Mouse (Mus musculus) midbrain, embryonic 16.5 days (tissue): ENCODE measurements around the gene Cacna1b. TPM values are rescaled to one million over a fixed set of nuclear protein-coding genes. Genes with fewer than 3 reads are reported as not detected.

Experiments used
- ATAC-seq: fragments of 200-750 bp; cut with Nextera tagmentation; 2 replicates; pipeline ENCODE4 v1.8.0; 2017; ENCODE audit warnings: moderate TSS enrichment
- H3K27ac ChIP-seq: fragments of 300-500 bp; sonication (generic); 2 replicates; pipeline ENCODE4 v1.5.1; 2014; ENCODE audit warnings: mild to moderate bottlenecking, low read length, mixed read lengths
- H3K27me3 ChIP-seq: fragments of 300-500 bp; sonication (generic); 2 replicates; pipeline ENCODE4 v1.6.1; 2014; ENCODE audit warnings: low read depth, low read length, mixed read lengths; ENCODE audit not compliant: control insufficient read depth, insufficient read depth
- H3K36me3 ChIP-seq: fragments of 300-500 bp; sonication (generic); 2 replicates; pipeline ENCODE4 v1.6.1; 2014; ENCODE audit warnings: mild to moderate bottlenecking, low read length, moderate library complexity, mixed read lengths; ENCODE audit not compliant: control insufficient read depth, insufficient read depth
- H3K4me1 ChIP-seq: fragments of 300-500 bp; sonication (generic); 2 replicates; pipeline ENCODE4 v1.6.1; 2014; ENCODE audit warnings: mild to moderate bottlenecking, low read length, mixed read lengths; ENCODE audit not compliant: control insufficient read depth, insufficient read depth
- H3K4me2 ChIP-seq: fragments of 300-500 bp; sonication (generic); 2 replicates; pipeline ENCODE4 v1.6.1; 2014; ENCODE audit warnings: mild to moderate bottlenecking, low read length, mixed read lengths
- H3K4me3 ChIP-seq: fragments of 300-500 bp; sonication (generic); 2 replicates; pipeline ENCODE4 v1.5.1; 2014; ENCODE audit warnings: low read depth, mild to moderate bottlenecking, low read length, moderate library complexity, mixed read lengths
- H3K9ac ChIP-seq: fragments of 300-500 bp; sonication (generic); 2 replicates; pipeline ENCODE4 v1.6.1; 2014; ENCODE audit warnings: low read depth, low read length, mixed read lengths
- H3K9me3 ChIP-seq: fragments of 300-500 bp; sonication (generic); replicated peaks from 2 replicates; pipeline ENCODE4 v1.6.1; 2014; ENCODE audit warnings: mild to moderate bottlenecking, low read length, mixed read lengths; ENCODE audit not compliant: control insufficient read depth, poor library complexity, severe bottlenecking
- WGBS: fragments of 180-500 bp; shearing (Covaris S2); extraction: QIAGEN DNeasy Blood & Tissue Kit; methylation state at CpG from one replicate; pipeline ENCODE4 v1.1.7; 2014; 5-methylcytosine and 5-hydroxymethylcytosine counted together
- polyA plus RNA-seq: library from polyadenylated mRNA; unstranded; fragments of >200 nt; fragmentation: Nextera tagmentation; extraction: Ambion mirVana; gene quantifications from 2 replicates; pipeline ENCODE4 v1.2.1, GENCODE M21; 2015

Gene Cacna1b
- polyA plus RNA-seq, 1 experiment from 2014 or later, result 15.1 TPM

DNA sequence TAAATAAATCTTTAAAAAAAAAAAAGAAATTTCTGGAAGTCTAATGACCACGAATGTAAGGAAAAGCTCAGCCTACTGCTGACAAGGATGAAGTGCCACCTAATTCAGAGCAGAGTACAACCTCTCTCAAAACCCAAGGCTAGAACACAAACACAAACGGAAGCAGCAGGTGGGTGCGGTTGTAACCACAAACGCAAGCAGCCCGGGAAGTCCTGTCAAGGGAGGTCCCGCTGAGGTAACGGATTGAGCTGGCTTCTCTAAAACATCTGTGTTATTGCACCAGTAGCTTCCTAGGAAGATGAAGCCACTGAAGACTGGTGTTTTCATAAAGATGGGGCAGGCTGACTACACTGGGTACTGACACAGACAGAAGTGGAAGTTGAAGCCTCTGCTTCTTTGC lies 15.1 kb downstream of the Cacna1b start:
- H3K27me3 ChIP-seq, result no peaks in the 10 kb centered on the region
- no peak overlapping the region for H3K9ac ChIP-seq
- H3K9me3 ChIP-seq, result no peaks in the 10 kb centered on the region
- ATAC-seq, result no peak
- H3K27ac ChIP-seq, result no peak overlapping the region
- H3K4me1 ChIP-seq, result no peaks in the 10 kb centered on the region; the same call in 1 of the 2 replicates
- no peak overlapping the region for H3K4me3 ChIP-seq
- no peak overlapping the region for H3K4me2 ChIP-seq
- WGBS, result 87% methylated on average over 7 of the region's 7 CpGs
- H3K36me3 ChIP-seq, result peaks cover 8% of the 10 kb centered on the region

DNA sequence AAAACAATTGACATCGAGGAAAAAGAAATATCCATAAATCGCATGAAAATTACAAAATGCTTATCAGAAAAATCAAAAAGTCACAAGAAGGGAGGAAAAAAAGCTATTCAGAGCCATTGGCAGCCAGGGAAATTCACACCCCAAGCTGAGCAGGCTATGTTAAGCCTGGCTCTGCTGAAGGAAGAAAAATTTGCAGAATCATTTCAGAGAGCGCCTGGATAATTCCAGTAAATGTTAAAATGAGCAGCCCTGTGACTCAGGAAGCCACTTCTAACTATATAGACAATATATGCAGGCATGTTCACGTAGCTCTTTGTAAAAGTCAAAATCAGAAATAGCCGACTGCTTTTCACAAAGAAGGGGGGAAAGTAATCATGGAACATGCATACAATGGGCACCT lies 23.3 kb downstream of the Cacna1b start:
- Histone ChIP-seq H3K27me3 (no peaks in the 10 kb centered on the region), H3K27ac (no peak overlapping the region), H3K9ac (no peak overlapping the region), H3K4me1 (no peaks in the 10 kb centered on the region; the same call in 1 of the 2 replicates), H3K4me3 (no peak overlapping the region), H3K36me3 (no peaks in the 10 kb centered on the region; the same call in 1 of the 2 replicates), H3K9me3 (no peaks in the 10 kb centered on the region), H3K4me2 (no peak overlapping the region)
- 85% methylated on average over 5 of the region's 5 CpGs for WGBS
- no peak for ATAC-seq

DNA sequence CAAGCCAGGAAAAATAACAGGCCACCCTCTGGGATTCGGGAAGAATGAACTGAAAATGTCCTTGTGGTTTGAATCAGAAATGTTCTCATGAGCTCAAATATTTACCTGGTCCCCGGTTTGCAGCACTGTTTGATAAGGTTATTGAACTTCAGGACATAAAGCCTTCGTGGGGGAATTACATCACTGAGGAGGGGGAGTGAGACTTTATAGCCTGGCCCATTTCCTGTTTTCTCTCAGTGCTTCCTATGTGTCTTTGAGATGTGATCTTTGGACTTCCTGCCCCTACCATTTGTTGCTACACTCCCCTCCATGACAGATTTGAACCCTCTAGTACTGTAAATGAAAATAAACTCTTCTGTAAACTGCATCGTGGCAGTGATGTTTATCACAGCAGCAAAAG lies 29.8 kb downstream of the Cacna1b start:
- H3K9ac ChIP-seq, result no peak overlapping the region
- no peak overlapping the region for H3K4me3 ChIP-seq
- ATAC-seq, result no peak
- no peaks in the 10 kb centered on the region for H3K27me3 ChIP-seq
- H3K4me2 ChIP-seq, result no peak overlapping the region
- no peaks in the 10 kb centered on the region for H3K4me1 ChIP-seq
- H3K36me3 ChIP-seq, result peaks cover 29% of the 10 kb centered on the region
- 84% methylated on average over 4 of the region's 4 CpGs for WGBS
- H3K27ac ChIP-seq, result no peak overlapping the region
- H3K9me3 ChIP-seq, result no peaks in the 10 kb centered on the region

DNA sequence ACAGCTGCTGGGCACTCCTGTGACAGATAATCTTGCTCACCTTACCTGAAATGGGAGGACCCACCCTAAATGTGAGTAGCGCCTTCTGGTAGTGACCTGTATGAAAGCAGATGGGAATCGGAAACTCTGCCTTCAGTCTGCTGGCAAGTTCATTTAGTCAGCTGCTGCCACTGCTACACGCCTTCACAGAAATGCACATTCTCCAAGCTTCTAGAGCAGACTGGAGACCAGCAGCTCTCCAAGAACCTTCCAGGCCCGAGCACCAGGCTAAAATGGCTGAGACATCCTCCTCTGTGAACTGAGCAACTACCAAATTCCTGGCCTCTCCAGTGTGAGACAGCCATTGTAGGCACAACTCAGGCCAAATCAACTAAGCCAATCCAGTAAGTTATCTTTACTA lies 37.1 kb downstream of the Cacna1b start:
- Histone ChIP-seq H3K4me1 (no peaks in the 10 kb centered on the region), H3K36me3 (peaks cover 27% of the 10 kb centered on the region), H3K27me3 (no peaks in the 10 kb centered on the region), H3K27ac (no peak overlapping the region), H3K4me2 (no peak overlapping the region), H3K9me3 (no peaks in the 10 kb centered on the region), H3K9ac (no peak overlapping the region), H3K4me3 (no peak overlapping the region)
- 90% methylated on average over 4 of the region's 4 CpGs for WGBS
- no peak for ATAC-seq

DNA sequence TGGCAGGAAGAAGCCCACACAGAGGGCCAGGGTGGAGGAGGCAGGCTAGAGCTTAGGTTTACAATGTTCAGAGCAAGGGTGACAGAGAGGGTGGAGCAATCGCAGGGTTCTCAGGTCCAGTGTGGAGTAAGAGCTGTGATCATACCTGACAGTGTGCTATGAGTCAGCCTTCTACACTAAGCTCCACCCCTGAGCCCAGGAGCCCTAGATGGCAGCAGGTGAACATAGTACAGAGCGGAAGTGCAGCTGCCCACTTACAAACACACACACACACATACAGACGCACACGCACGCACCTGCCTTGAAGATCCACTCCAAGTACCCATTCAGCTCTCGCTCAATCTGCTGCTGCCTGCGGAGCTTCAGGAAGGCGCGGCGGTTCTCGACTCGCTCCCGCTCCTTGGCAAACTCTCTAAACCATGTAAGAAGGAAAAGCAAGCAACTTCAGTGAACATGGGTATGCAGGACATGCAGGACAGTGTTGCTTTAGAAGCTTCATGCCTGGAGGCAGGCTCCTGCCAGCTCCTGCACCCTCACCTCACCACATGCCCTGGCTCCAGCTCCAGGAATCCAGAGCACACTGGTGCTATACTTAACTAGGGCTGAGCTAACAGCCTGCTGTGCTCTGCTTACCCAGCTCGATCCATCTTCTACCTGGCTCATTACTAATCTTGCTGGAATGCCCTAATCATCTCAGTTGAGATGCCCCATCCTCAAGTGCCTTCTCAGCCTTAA lies 43.1 kb downstream of the Cacna1b start:
- Histone ChIP-seq H3K27ac (no peak overlapping the region), H3K4me2 (no peak overlapping the region), H3K9me3 (no peaks in the 10 kb centered on the region), H3K9ac (no peak overlapping the region), H3K27me3 (no peaks in the 10 kb centered on the region), H3K36me3 (peaks cover 45% of the 10 kb centered on the region), H3K4me1 (no peaks in the 10 kb centered on the region), H3K4me3 (no peak overlapping the region)
- no peak for ATAC-seq
- WGBS, result 94% methylated on average over 14 of the region's 14 CpGs

DNA sequence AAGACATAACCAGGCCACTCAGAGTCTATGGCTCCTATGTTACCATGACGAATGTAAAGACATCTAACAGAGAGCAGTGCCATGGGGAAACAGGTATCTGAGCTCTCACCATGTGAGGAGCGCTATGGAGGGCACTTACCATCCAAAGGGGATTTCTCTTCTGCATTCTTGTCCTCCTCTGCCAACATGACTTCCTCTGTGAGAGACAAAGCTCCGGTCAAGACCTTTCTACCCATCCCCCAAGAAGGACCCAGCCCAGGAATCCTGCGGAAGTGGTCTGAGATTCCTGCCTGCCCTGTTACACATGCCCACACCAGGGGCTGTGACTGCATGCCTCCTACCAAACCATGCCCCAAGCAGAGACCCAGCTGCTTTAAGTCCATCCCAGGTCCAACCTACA lies 44.0 kb downstream of the Cacna1b start:
- Histone ChIP-seq H3K27me3 (no peaks in the 10 kb centered on the region), H3K27ac (no peak overlapping the region), H3K4me1 (no peaks in the 10 kb centered on the region), H3K9me3 (no peaks in the 10 kb centered on the region), H3K4me3 (no peak overlapping the region), H3K4me2 (no peak overlapping the region), H3K9ac (no peak overlapping the region), H3K36me3 (peaks cover 46% of the 10 kb centered on the region)
- WGBS, result 88% methylated on average over 4 of the region's 4 CpGs
- ATAC-seq, result no peak

DNA sequence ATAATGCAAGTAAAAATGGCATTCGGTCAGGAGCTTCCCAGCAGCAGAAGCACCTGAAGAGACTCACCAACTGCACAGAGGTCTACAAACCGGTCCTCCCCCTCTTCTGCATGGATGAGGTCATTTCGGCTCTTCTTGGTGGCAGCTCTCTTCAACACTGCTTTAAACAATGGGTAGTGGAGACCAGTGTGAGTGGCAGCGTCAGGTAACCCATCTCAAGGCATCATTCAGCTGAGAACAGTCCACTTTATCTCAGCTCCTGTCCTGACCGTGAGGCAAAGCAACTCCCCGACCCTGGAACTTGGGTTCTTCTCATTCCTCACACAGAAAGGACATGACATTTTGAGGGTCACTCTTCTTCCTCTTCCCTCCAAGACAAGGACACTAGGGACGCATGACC lies 45.0 kb downstream of the Cacna1b start:
- H3K4me1 ChIP-seq, result no peaks in the 10 kb centered on the region
- no peaks in the 10 kb centered on the region for H3K27me3 ChIP-seq
- H3K4me2 ChIP-seq, result no peak overlapping the region
- no peak overlapping the region for H3K4me3 ChIP-seq
- H3K36me3 ChIP-seq, result peaks cover 50% of the 10 kb centered on the region
- H3K9ac ChIP-seq, result no peak overlapping the region
- ATAC-seq, result no peak
- 90% methylated on average over 7 of the region's 7 CpGs for whole genome bisulfite sequencing
- H3K27ac ChIP-seq, result no peak overlapping the region
- H3K9me3 ChIP-seq, result no peaks in the 10 kb centered on the region

DNA sequence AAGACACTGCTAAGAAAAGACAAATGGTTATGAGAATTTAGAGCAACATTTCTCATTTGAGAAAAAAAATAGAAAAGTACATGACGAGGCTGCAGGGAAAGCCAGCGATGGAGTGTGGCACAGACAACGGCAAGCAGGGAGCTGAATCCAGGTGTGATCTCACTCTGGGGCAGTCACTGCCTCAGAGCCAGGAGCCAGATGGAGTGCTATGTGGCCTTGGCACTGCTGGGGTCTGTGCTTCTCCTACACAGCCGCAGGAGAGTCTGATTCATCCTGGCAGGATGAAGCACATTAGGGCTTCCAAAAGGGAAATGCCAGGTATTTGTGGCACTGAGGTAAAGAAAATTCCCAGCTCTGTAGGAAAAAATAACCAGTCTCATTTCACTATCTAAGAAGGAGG lies 45.5 kb downstream of the Cacna1b start:
- 91% methylated on average over 4 of the region's 4 CpGs for WGBS
- Histone ChIP-seq H3K4me3 (no peak overlapping the region), H3K9me3 (no peaks in the 10 kb centered on the region), H3K36me3 (peaks cover 49% of the 10 kb centered on the region), H3K4me2 (no peak overlapping the region), H3K27ac (no peak overlapping the region), H3K27me3 (no peaks in the 10 kb centered on the region), H3K4me1 (no peaks in the 10 kb centered on the region), H3K9ac (no peak overlapping the region)
- ATAC-seq, result no peak

DNA sequence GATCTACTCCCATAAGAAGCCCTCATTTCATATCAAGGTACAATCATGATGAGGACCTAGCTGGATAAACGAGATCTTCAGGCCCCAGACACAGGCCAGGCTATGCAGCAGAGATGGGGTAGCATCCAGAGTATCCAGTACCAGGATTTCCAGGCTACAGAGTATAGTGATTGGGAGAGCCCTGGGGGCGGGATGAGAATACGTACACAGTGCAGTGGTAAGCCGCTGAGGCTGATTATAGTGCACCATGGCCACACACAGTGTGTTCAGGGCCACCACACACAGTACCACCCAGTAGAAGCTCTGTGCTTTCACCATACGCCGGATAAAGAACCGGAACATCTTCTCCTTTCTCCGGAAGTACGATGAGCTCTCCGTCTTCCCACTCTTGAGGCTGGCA lies 57.0 kb downstream of the Cacna1b start:
- ATAC-seq, result no peak
- H3K4me2 ChIP-seq, result no peak overlapping the region
- H3K27ac ChIP-seq, result no peak overlapping the region
- H3K36me3 ChIP-seq, result peaks cover 18% of the 10 kb centered on the region
- H3K9ac ChIP-seq, result no peak overlapping the region
- 80% methylated on average over 10 of the region's 10 CpGs for WGBS
- H3K9me3 ChIP-seq, result peaks cover 6% of the 10 kb centered on the region; the same call in 1 of the 2 replicates
- H3K27me3 ChIP-seq, result no peaks in the 10 kb centered on the region
- no peaks in the 10 kb centered on the region for H3K4me1 ChIP-seq
- H3K4me3 ChIP-seq, result no peak overlapping the region
